Mouse (Mus musculus): Measurements from ENCODE around the gene Htt.
A peak's percentile ranks its signal among the peaks of the same experiment; 100 is the strongest.
"Not testable (repeated sequence)": the region's sequence is repeated elsewhere in the genome, so short reads cannot be mapped to it uniquely, and the experiment has no call there.

Gene Htt

GRCm38 (mm10) chr5:34761509-34761908 lies at the start of gene Htt:
TSS of gene Htt (plus strand) at chr5:34761740.
- peak; percentile 88 to 91 for DNase-seq (ENCODE audit: low spot score in 2 of 2)

GRCm38 (mm10) chr5:34714371-34714770 lies 47.2 kb upstream of the Htt start:
- DNase-seq (ENCODE audit: low spot score in 2 of 2): not testable (repeated sequence)

- DNase-seq (ENCODE audit: low spot score in 2 of 2): no peak
Observed at GRCm38 (mm10) chr5:34714816-34715215, 46.7 kb upstream of the Htt start.

GRCm38 (mm10) chr5:34729141-34729540 lies 32.4 kb upstream of the Htt start:
- no peak for DNase-seq (ENCODE audit: low spot score in 2 of 2)

GRCm38 (mm10) chr5:34730255-34730654 lies 31.3 kb upstream of the Htt start:
- no peak for DNase-seq (ENCODE audit: low spot score in 2 of 2)

GRCm38 (mm10) chr5:34751477-34751876 lies 10.1 kb upstream of the Htt start:
- no peak for DNase-seq (ENCODE audit: low spot score in 2 of 2)

- DNase-seq (ENCODE audit: low spot score in 2 of 2): no peak
Observed at GRCm38 (mm10) chr5:34758762-34759161, 2.8 kb upstream of the Htt start.

GRCm38 (mm10) chr5:34760850-34761508 lies 561 bp upstream of the Htt start:
- DNase-seq (ENCODE audit: low spot score in 2 of 2): peak in 1 of 2 experiments; percentile 1

GRCm38 (mm10) chr5:34761934-34762611 lies 533 bp downstream of the Htt start:
- DNase-seq (ENCODE audit: low spot score in 2 of 2): peak; percentile 11 to 15

GRCm38 (mm10) chr5:34771818-34772217 lies 10.3 kb downstream of the Htt start:
- no peak for DNase-seq (ENCODE audit: low spot score in 2 of 2)

GRCm38 (mm10) chr5:34772696-34773245 lies 11.2 kb downstream of the Htt start:
- DNase-seq (ENCODE audit: low spot score in 2 of 2): no peak

- DNase-seq (ENCODE audit: low spot score in 2 of 2): no peak
Observed at GRCm38 (mm10) chr5:34773392-34773791, 11.9 kb downstream of the Htt start.

GRCm38 (mm10) chr5:34785027-34785426 lies 23.5 kb downstream of the Htt start:
- DNase-seq (ENCODE audit: low spot score in 2 of 2): no peak

- DNase-seq (ENCODE audit: low spot score in 2 of 2): no peak
Observed at GRCm38 (mm10) chr5:34791141-34791540, 29.6 kb downstream of the Htt start.

- DNase-seq (ENCODE audit: low spot score in 2 of 2): no peak
Observed at GRCm38 (mm10) chr5:34800292-34800953, 38.9 kb downstream of the Htt start.

- DNase-seq (ENCODE audit: low spot score in 2 of 2): no peak
Observed at GRCm38 (mm10) chr5:34806038-34806437, 44.5 kb downstream of the Htt start.

- DNase-seq (ENCODE audit: low spot score in 2 of 2): no peak
Observed at GRCm38 (mm10) chr5:34822431-34823149, 61.0 kb downstream of the Htt start.

GRCm38 (mm10) chr5:34854079-34854478 lies 92.5 kb downstream of the Htt start:
- no peak for DNase-seq (ENCODE audit: low spot score in 2 of 2)

GRCm38 (mm10) chr5:34865367-34865766 lies 103.8 kb downstream of the Htt start:
- no peak for DNase-seq (ENCODE audit: low spot score in 2 of 2)

- not testable (repeated sequence) for DNase-seq (ENCODE audit: low spot score in 2 of 2)
Observed at GRCm38 (mm10) chr5:34880307-34880706, 118.8 kb downstream of the Htt start.

- no peak for DNase-seq (ENCODE audit: low spot score in 2 of 2)
Observed at GRCm38 (mm10) chr5:34881023-34881422, 119.5 kb downstream of the Htt start.

GRCm38 (mm10) chr5:34885250-34885649 lies 123.7 kb downstream of the Htt start:
- DNase-seq (ENCODE audit: low spot score in 2 of 2): no peak

All from spleen, postnatal 14 days (tissue).